Mouse (Mus musculus): Measurements from ENCODE around the gene Ptk7. TPM values are rescaled to one million over a fixed set of nuclear protein-coding genes. Genes with fewer than 3 reads are reported as not detected.

Ptk7 gene
- polyA plus RNA-seq, 1 experiment from 2014 or later = 99.3 TPM

- Histone ChIP-seq H3K36me3 (ENCODE audit: insufficient read depth) (peaks cover 26% of the 10 kb centered on the region), H3K27ac (ENCODE audit: low read depth) (peak overlapping the region; percentile 42; the same call in 1 of the 2 replicates), H3K9me3 (ENCODE audit: low read depth, low read length) (no peaks in the 10 kb centered on the region), H3K9ac (peak overlapping the region; percentile 52), H3K4me1 (ENCODE audit: insufficient read depth) (peaks cover 4% of the 10 kb centered on the region; the same call in 1 of the 2 replicates), H3K27me3 (ENCODE audit: insufficient read depth, low read length) (no peaks in the 10 kb centered on the region), H3K4me3 (ENCODE audit: low read depth, low read length) (peak overlapping the region; percentile 79), H3K4me2 (peak overlapping the region; percentile 81)
- DNase-seq (no peak), ATAC-seq (ENCODE audit: insufficient read depth) (no peak)
- 4% methylated on average over 11 of the region's 11 CpGs for whole genome bisulfite sequencing
- TF ChIP-seq CTCF (IDR thresholded peaks at IDR 0.05; ENCODE audit: low read depth) = no peak
Measured at GRCm38 (mm10) chr17:46644916-46645475, 15.7 kb upstream of the Ptk7 start.

DNA sequence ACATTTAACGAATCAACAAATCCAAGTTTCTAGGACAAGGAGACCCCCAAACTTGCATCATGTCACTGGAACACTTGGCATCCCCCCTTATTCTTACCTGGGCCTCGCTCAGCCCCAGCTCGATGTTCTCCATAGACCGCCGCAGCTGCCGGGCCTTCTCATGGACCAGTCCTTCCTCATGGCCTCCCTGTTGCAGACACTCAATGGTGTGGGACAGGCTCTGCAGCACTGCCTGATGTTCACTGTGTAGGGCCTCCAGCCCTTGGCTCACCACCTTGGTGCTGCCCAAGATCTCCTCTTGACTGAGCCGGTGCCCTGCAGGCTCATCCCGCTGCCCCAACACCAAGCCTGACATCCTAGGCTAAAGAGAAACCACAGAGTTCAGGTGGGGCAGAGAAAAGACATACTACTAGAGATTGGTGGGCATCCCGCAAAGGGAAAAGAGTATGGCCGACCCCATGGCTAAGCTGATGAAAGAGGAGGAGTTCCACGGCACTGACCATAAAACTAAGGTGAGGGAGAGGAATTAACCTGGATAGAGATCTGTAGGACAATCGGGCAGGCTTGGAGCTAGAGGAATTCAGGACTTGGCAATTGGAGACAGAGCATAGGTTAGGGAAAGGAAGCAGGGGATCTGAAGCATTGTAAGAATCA lies 15.0 kb upstream of the Ptk7 start:
- no peaks in the 10 kb centered on the region for H3K9me3 ChIP-seq (ENCODE audit: low read depth, low read length)
- peak overlapping the region; percentile 79; the same call in 1 of the 2 replicates for H3K4me3 ChIP-seq (ENCODE audit: low read depth, low read length)
- peak overlapping the region; percentile 81 for H3K4me2 ChIP-seq
- 86% methylated on average over 12 of the region's 12 CpGs for WGBS
- peaks cover 26% of the 10 kb centered on the region for H3K36me3 ChIP-seq (ENCODE audit: insufficient read depth)
- DNase-seq = no peak
- H3K9ac ChIP-seq = peak overlapping the region; percentile 52
- no peak overlapping the region for H3K27ac ChIP-seq (ENCODE audit: low read depth)
- ATAC-seq (ENCODE audit: insufficient read depth) = no peak
- H3K4me1 ChIP-seq (ENCODE audit: insufficient read depth) = peaks cover 4% of the 10 kb centered on the region; the same call in 1 of the 2 replicates
- TF ChIP-seq CTCF (IDR thresholded peaks at IDR 0.05; ENCODE audit: low read depth) = no peak
- H3K27me3 ChIP-seq (ENCODE audit: insufficient read depth, low read length) = no peaks in the 10 kb centered on the region

- H3K36me3 ChIP-seq (ENCODE audit: insufficient read depth) = peaks cover 18% of the 10 kb centered on the region; the same call in 1 of the 2 replicates
- H3K4me1 ChIP-seq (ENCODE audit: insufficient read depth) = peaks cover 4% of the 10 kb centered on the region; the same call in 1 of the 2 replicates
- no peaks in the 10 kb centered on the region for H3K27me3 ChIP-seq (ENCODE audit: insufficient read depth, low read length)
- no peak overlapping the region for H3K9ac ChIP-seq
- DNase-seq (no peak), ATAC-seq (ENCODE audit: insufficient read depth) (no peak)
- no peak for TF ChIP-seq CTCF (IDR thresholded peaks at IDR 0.05; ENCODE audit: low read depth)
- 84% methylated on average over 17 of the region's 17 CpGs for WGBS
- H3K9me3 ChIP-seq (ENCODE audit: low read depth, low read length) = no peaks in the 10 kb centered on the region
- no peak overlapping the region for H3K4me2 ChIP-seq
- no peak overlapping the region for H3K4me3 ChIP-seq (ENCODE audit: low read depth, low read length)
- H3K27ac ChIP-seq (ENCODE audit: low read depth) = no peak overlapping the region
Measured at GRCm38 (mm10) chr17:46642060-46642459, 12.8 kb upstream of the Ptk7 start.

- Histone ChIP-seq H3K9ac (no peak overlapping the region), H3K9me3 (ENCODE audit: low read depth, low read length) (no peaks in the 10 kb centered on the region), H3K4me3 (ENCODE audit: low read depth, low read length) (no peak overlapping the region), H3K27me3 (ENCODE audit: insufficient read depth, low read length) (no peaks in the 10 kb centered on the region), H3K36me3 (ENCODE audit: insufficient read depth) (peaks cover 22% of the 10 kb centered on the region; the same call in 1 of the 2 replicates), H3K27ac (ENCODE audit: low read depth) (0 out of 2 replicates have a peak overlapping the region, but pooled peaks have one; percentile 30), H3K4me2 (no peak overlapping the region), H3K4me1 (ENCODE audit: insufficient read depth) (no peaks in the 10 kb centered on the region)
- 81% methylated on average over 9 of the region's 9 CpGs for WGBS
- ATAC-seq (ENCODE audit: insufficient read depth) = no peak
- no peak for TF ChIP-seq CTCF (IDR thresholded peaks at IDR 0.05; ENCODE audit: low read depth)
- DNase-seq = no peak
Measured at GRCm38 (mm10) chr17:46639929-46640328, 10.6 kb upstream of the Ptk7 start.

DNA sequence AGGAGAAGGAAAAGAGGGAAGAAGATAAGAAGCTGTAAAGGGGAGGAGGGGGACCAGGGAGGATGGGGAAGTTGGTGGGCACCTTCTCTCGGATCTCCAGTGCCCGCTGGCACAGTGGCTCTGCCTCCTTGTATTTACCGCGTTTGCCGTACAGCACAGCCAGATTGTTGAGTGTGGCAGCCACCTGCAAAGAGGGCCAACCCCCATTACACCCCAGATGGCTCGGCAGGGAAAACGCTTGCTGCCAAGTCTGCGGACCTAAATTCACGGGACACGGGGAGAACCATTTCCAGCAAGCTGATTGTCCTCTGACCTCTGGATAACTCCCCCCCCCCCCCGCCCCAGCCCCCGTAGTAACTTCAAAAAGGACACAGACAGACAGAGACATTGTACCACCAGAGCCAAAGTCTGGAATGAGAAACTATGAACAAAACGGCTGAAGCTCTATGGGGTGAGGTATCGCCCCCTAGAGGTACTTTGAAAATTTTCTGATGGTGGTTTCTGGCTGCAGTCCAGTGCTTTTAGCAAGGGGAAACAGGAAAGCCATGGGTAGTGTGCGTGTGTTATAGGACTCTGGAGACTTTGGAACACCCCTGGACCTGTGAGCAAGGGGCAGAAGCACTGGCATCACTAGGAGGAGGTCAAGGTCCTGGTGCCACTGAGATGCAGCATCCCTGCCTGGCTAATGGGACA lies 7.7 kb upstream of the Ptk7 start:
- no peaks in the 10 kb centered on the region for H3K4me1 ChIP-seq (ENCODE audit: insufficient read depth)
- no peaks in the 10 kb centered on the region for H3K27me3 ChIP-seq (ENCODE audit: insufficient read depth, low read length)
- peak; percentile 78 for TF ChIP-seq CTCF (IDR thresholded peaks at IDR 0.05; ENCODE audit: low read depth)
- no peak overlapping the region; the same call in 1 of the 2 replicates for H3K27ac ChIP-seq (ENCODE audit: low read depth)
- ATAC-seq (ENCODE audit: insufficient read depth) (peak; percentile 45; the same call in 1 of the 2 replicates), DNase-seq (peak; percentile 96)
- 13% methylated on average over 15 of the region's 15 CpGs for WGBS
- 0 out of 2 replicates have a peak overlapping the region, but pooled peaks have one; percentile 11 for H3K9ac ChIP-seq
- H3K9me3 ChIP-seq (ENCODE audit: low read depth, low read length) = no peaks in the 10 kb centered on the region
- H3K4me3 ChIP-seq (ENCODE audit: low read depth, low read length) = no peak overlapping the region
- peak overlapping the region; percentile 44; the same call in 1 of the 2 replicates for H3K4me2 ChIP-seq
- peaks cover 26% of the 10 kb centered on the region; the same call in 1 of the 2 replicates for H3K36me3 ChIP-seq (ENCODE audit: insufficient read depth)

GRCm38 (mm10) chr17:46629685-46630441 lies 559 bp upstream of the Ptk7 start:
- H3K4me3 ChIP-seq (ENCODE audit: low read depth, low read length) = peak overlapping the region; percentile 96
- DNase-seq (peak; percentile 95), ATAC-seq (ENCODE audit: insufficient read depth) (peak; percentile 93)
- H3K9me3 ChIP-seq (ENCODE audit: low read depth, low read length) = no peaks in the 10 kb centered on the region
- 6% methylated on average over 12 of the region's 12 CpGs for whole genome bisulfite sequencing
- TF ChIP-seq CTCF (IDR thresholded peaks at IDR 0.05; ENCODE audit: low read depth) = peak; percentile 25
- H3K27me3 ChIP-seq (ENCODE audit: insufficient read depth, low read length) = no peaks in the 10 kb centered on the region
- peak overlapping the region; percentile 86 for H3K4me2 ChIP-seq
- peak overlapping the region; percentile 99 for H3K9ac ChIP-seq
- peaks cover 4% of the 10 kb centered on the region; the same call in 1 of the 2 replicates for H3K36me3 ChIP-seq (ENCODE audit: insufficient read depth)
- peak overlapping the region; percentile 99 for H3K27ac ChIP-seq (ENCODE audit: low read depth)
- peaks cover 35% of the 10 kb centered on the region for H3K4me1 ChIP-seq (ENCODE audit: insufficient read depth)

Measured in lung, embryonic 14.5 days (tissue).